Mouse (Mus musculus) CH12.LX (cell line): ENCODE measurements around the gene Ttll10. TPM values are rescaled to one million over a fixed set of nuclear protein-coding genes. Genes with fewer than 3 reads are reported as not detected.

Source experiments
- DNase-seq: peaks from one replicate; pipeline ENCODE4 v3.0.0-alpha.2; 2013; ENCODE audit errors: extremely low read depth
- H3K27ac ChIP-seq: 2 replicates; pipeline ENCODE4 v1.5.1; 2012; ENCODE audit warnings: low read depth, mild to moderate bottlenecking, control low read depth, moderate library complexity; ENCODE audit not compliant: insufficient read depth
- H3K27me3 ChIP-seq: replicated peaks from 2 replicates; pipeline ENCODE3; 2012; ENCODE audit warnings: inconsistent platforms
- H3K36me3 ChIP-seq, 2 experiments: replicated peaks in 1 of 2; 2 replicates each; pipeline versions ENCODE3 to v1.6.1; 2012; ENCODE audit warnings: inconsistent platforms in 1 of 2, low read length in 1 of 2, mild to moderate bottlenecking in 1 of 2, mixed read lengths in 1 of 2, moderate library complexity in 1 of 2; ENCODE audit not compliant: control insufficient read depth in 1 of 2, insufficient read depth in 1 of 2
- H3K4me1 ChIP-seq, 2 experiments: 2 replicates each; pipeline ENCODE4 v1.6.1; 2012; ENCODE audit warnings: inconsistent platforms in 1 of 2, moderate library complexity in 1 of 2; ENCODE audit not compliant: insufficient read depth in 2 of 2, control insufficient read depth in 1 of 2
- H3K4me2 ChIP-seq: 2 replicates; pipeline ENCODE4 v1.6.1; 2012; ENCODE audit warnings: low read depth, mild to moderate bottlenecking, control low read depth; ENCODE audit not compliant: poor library complexity, insufficient read depth, severe bottlenecking
- H3K4me3 ChIP-seq, 3 experiments: fragments of 150-350 bp in 1 of 3; sonication (generic) in 1 of 3; replicated peaks in 1 of 3; 2 replicates each; pipeline versions ENCODE3 to v1.5.1; 2011 to 2012; ENCODE audit warnings: low read depth in 2 of 3, low read length in 2 of 3, mild to moderate bottlenecking in 2 of 3, moderate library complexity in 2 of 3, control low read depth in 1 of 3, improper control_type of control experiment in 1 of 3, inconsistent platforms in 1 of 3, mixed read lengths in 1 of 3; ENCODE audit not compliant: poor library complexity in 1 of 3
- H3K79me2 ChIP-seq: replicated peaks from 2 replicates; pipeline ENCODE4 v1.6.1; 2012; ENCODE audit warnings: mild to moderate bottlenecking, moderate library complexity; ENCODE audit not compliant: control insufficient read depth, poor library complexity, insufficient read depth, severe bottlenecking; ENCODE audit errors: extremely low read depth
- H3K9ac ChIP-seq: 2 replicates; pipeline ENCODE4 v1.6.1; 2012; ENCODE audit warnings: low read depth, mild to moderate bottlenecking, control low read depth, moderate library complexity; ENCODE audit not compliant: insufficient read depth
- H3K9me3 ChIP-seq: replicated peaks from 2 replicates; pipeline ENCODE3; 2012; ENCODE audit warnings: low read length, inconsistent platforms, mixed read lengths
- BHLHE40 ChIP-seq: IDR thresholded peaks from 2 replicates; pipeline ENCODE4 v1.6.1; 2011; ENCODE audit warnings: mild to moderate bottlenecking, low read depth, low read length, improper control_type of control experiment
- CHD1 ChIP-seq: IDR thresholded peaks from 2 replicates; pipeline ENCODE4 v1.6.1; 2012; ENCODE audit warnings: low read depth, low read length, improper control_type of control experiment, inconsistent platforms
- CTCF ChIP-seq, 2 experiments: IDR thresholded peaks in 1 of 2; conservative IDR thresholded peaks in 1 of 2; 2 replicates each; pipeline ENCODE4 v1.5.1; 2011 to 2012; ENCODE audit warnings: low read depth in 2 of 2, low read length in 2 of 2, improper control_type of control experiment in 1 of 2, inconsistent platforms in 1 of 2, mild to moderate bottlenecking in 1 of 2, moderate library complexity in 1 of 2
- ELF1 ChIP-seq: IDR thresholded peaks from 2 replicates; pipeline ENCODE4 v1.6.1; 2014; ENCODE audit warnings: low read depth, mild to moderate bottlenecking, inconsistent platforms, low read length, improper control_type of control experiment
- ETS1 ChIP-seq: conservative IDR thresholded peaks from 2 replicates; pipeline ENCODE4 v1.6.1; 2012; ENCODE audit warnings: low read depth, mild to moderate bottlenecking, inconsistent platforms, low read length, improper control_type of control experiment, moderate library complexity
- IRF4 ChIP-seq: IDR thresholded peaks from 2 replicates; pipeline ENCODE4 v1.6.1; 2014; ENCODE audit warnings: low read depth, mild to moderate bottlenecking, inconsistent platforms, low read length, improper control_type of control experiment
- KAT2A ChIP-seq: IDR thresholded peaks from 2 replicates; pipeline ENCODE4 v1.6.1; 2012; ENCODE audit warnings: low read length, improper control_type of control experiment, inconsistent platforms; ENCODE audit not compliant: insufficient replicate concordance
- MAFK ChIP-seq: IDR thresholded peaks from 2 replicates; pipeline ENCODE4 v1.6.1; 2011; ENCODE audit warnings: low read length, improper control_type of control experiment; ENCODE audit not compliant: insufficient replicate concordance
- MEF2A ChIP-seq: IDR thresholded peaks from 2 replicates; pipeline ENCODE4 v1.6.1; 2014; ENCODE audit warnings: low read depth, mild to moderate bottlenecking, inconsistent platforms, low read length, improper control_type of control experiment, borderline replicate concordance
- NRF1 ChIP-seq: IDR thresholded peaks from 2 replicates; pipeline ENCODE4 v1.6.1; 2014; ENCODE audit warnings: low read depth, mild to moderate bottlenecking, inconsistent platforms, low read length, improper control_type of control experiment, moderate library complexity
- PAX5 ChIP-seq: IDR thresholded peaks from 2 replicates; pipeline ENCODE4 v1.6.1; 2012; ENCODE audit warnings: low read length, inconsistent platforms, mixed read lengths
- POLR2A ChIP-seq: IDR thresholded peaks from 2 replicates; pipeline ENCODE4 v1.6.1; 2011; ENCODE audit warnings: low read depth, mild to moderate bottlenecking, improper control_type of control experiment, low read length
- POLR2AphosphoS2 ChIP-seq: IDR thresholded peaks from 2 replicates; pipeline ENCODE4 v1.6.1; 2011; ENCODE audit warnings: low read depth, low read length, improper control_type of control experiment
- RCOR1 ChIP-seq: conservative IDR thresholded peaks from 2 replicates; pipeline ENCODE4 v1.6.1; 2012; ENCODE audit warnings: low read depth, mild to moderate bottlenecking, inconsistent platforms, low read length, improper control_type of control experiment
- TCF12 ChIP-seq: IDR thresholded peaks from 2 replicates; pipeline ENCODE4 v1.6.1; 2014; ENCODE audit warnings: low read depth, mild to moderate bottlenecking, inconsistent platforms, low read length, improper control_type of control experiment
- UBTF ChIP-seq: IDR thresholded peaks from 2 replicates; pipeline ENCODE4 v1.6.1; 2012; ENCODE audit warnings: low read depth, mild to moderate bottlenecking, inconsistent platforms, low read length, improper control_type of control experiment, moderate library complexity
- USF2 ChIP-seq: conservative IDR thresholded peaks from 2 replicates; pipeline ENCODE4 v1.6.1; 2011; ENCODE audit warnings: low read depth, low read length, improper control_type of control experiment
- ZKSCAN1 ChIP-seq: IDR thresholded peaks from 2 replicates; pipeline ENCODE4 v1.6.1; 2012; ENCODE audit warnings: low read depth, inconsistent platforms, low read length, improper control_type of control experiment, borderline replicate concordance
- dilution Hi-C: fragments of 300-500 bp; cut with MboI; formaldehyde crosslinking; loops from 2 replicates; pipeline ENCODE4 v1.14.3; 2020; ENCODE audit warnings: low sequenced_read_pairs; ENCODE audit not compliant: extremely low pct_unique_long_range_greater_than_20kb, extremely low pct_ligation_motif_present
- in situ Hi-C: fragments of 300-500 bp; cut with MboI; formaldehyde crosslinking; loops from 3 replicates; pipeline ENCODE4 v1.14.3; 2019; ENCODE audit warnings: low sequenced_read_pairs, low pct_ligation_motif_present, low pct_unique_long_range_greater_than_20kb, mixed read lengths
- polyA plus RNA-seq: library from polyadenylated mRNA; unstranded; fragments of >175 nt; gene quantifications from 2 replicates; pipeline ENCODE4 v1.2.1, GENCODE M21; 2012; ENCODE audit warnings: low read depth; ENCODE audit not compliant: insufficient read length
- total RNA-seq, 2 experiments: library from RNA; depleted of rRNA; stranded (reverse); fragments of 300-350 nt in 1 of 2; fragments of >200 nt in 1 of 2; gene quantifications; 2 replicates each; pipeline ENCODE4 v1.2.3; 2012 to 2014

Gene Ttll10
- total and polyA plus RNA-seq, 3 experiments: 0.04 TPM; not detected in 2

DNA sequence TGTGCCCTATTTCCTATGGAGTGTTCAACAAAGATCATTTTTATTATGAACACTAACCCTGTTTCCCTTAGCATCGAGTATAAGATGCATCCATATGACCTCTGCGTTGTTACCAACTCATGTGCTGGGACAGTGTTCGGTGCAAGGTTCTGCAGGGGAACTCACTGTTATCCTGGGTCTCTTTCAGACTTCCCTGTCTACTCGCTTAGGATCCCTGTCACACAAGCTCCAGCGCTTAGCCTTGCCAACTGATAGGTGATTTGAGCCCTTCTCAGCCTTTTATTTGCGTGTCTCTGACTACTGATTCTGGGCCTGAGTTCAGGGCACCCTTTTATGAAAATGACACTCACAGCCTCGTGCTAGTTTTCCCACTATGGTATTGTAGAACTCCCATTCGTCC, 26.0 kb upstream of the Ttll10 start:
- Histone ChIP-seq H3K27ac (no peak overlapping the region), H3K4me3 (no peak overlapping the region), H3K79me2 (no peaks in the 10 kb centered on the region), H3K9ac (no peak overlapping the region), H3K4me2 (no peak overlapping the region), H3K27me3 (no peaks in the 10 kb centered on the region), H3K36me3 (no peaks in the 10 kb centered on the region), H3K4me1 (peaks cover 7 to 47% of the 10 kb centered on the region in 2 experiments; a peak in 3 of 4 replicates), H3K9me3 (no peaks in the 10 kb centered on the region)
- in situ Hi-C loops (no loop called here), dilution Hi-C loops (no loop called here)
- TF ChIP-seq UBTF (no peak), KAT2A (no peak), USF2 (no peak), POLR2AphosphoS2 (no peak), TCF12 (no peak), POLR2A (no peak), CTCF (conservative IDR thresholded peaks at IDR 0.05 in 1 of 2, IDR thresholded peaks at IDR 0.05 in 1 of 2; ENCODE audit: low read depth in 2 of 2, low read length in 2 of 2) (no peak), PAX5 (no peak), ETS1 (no peak), BHLHE40 (no peak), MEF2A (no peak), IRF4 (no peak), MAFK (no peak), RCOR1 (no peak), NRF1 (no peak), ZKSCAN1 (no peak), ELF1 (no peak)
- no peak for DNase-seq

DNA sequence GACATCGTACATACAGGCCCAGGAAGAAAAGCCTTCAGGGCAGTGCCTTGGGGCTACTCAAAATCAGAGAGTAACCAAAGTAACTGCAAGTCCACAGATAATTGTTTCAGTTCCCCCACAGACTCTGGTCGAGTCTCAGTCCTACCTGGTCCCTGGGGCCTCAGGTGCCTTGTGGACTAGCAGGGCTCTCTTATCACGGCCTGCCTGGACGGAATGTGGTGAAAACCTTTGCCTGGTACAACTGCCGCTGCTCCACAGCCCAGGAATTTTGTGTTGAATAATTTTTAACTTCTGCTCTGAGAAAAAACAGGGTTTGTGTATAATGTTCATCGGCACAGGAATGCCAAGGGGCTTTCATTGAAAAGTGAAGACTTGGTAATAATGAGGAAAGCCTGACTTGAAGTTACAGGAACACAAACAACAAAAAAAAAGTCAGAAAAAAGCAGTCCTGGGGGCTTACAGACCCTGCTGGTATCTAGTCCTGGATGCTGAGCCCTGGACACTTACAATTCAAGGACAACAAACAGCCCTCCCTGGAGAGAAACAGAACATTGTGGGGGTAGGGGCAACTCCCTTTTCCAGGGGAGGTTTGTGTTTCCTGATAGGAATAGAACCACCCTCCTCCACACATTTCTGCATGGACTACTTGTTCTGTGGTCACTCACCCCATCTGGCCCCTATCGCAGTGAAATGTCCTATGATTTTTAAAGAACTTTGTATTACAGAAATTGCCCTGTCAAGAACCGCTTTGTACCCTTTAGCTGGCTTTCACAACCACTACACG, 25.1 kb upstream of the Ttll10 start:
- H3K79me2 ChIP-seq: no peaks in the 10 kb centered on the region
- H3K9ac ChIP-seq: no peak overlapping the region
- no peak overlapping the region for H3K27ac ChIP-seq
- H3K4me2 ChIP-seq: no peak overlapping the region
- no peaks in the 10 kb centered on the region for H3K27me3 ChIP-seq
- no peak overlapping the region for H3K4me3 ChIP-seq
- peaks cover 7 to 50% of the 10 kb centered on the region in 2 experiments; a peak in 3 of 4 replicates for H3K4me1 ChIP-seq
- no peaks in the 10 kb centered on the region for H3K9me3 ChIP-seq
- H3K36me3 ChIP-seq: no peaks in the 10 kb centered on the region
- in situ Hi-C loops (no loop called here), dilution Hi-C loops (no loop called here)
- no peak for DNase-seq
- TF ChIP-seq CHD1: no peak
- TF ChIP-seq IRF4: peak; percentile 29
